11 mouse cellular contexts compared by ENCODE assay signal in the genomic region with DNA sequence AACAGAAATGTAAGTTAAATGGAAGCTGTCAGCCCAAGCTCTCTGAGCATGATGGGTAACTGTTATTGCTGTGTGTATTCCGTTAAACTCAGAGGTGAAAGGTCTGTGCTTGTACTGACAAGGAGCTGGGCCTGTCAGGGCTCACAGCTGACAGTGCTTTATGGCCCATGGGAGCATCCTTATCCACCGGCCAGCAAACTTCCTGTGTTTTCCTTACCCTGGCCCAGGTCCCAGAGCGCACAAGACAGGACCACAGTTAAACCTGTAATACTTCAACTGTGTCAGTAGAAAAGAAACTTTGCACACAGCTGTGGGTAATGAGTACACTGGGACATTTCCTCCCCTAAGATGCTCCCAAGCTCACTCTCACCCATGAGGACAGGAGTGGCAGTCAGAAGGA.
DNase-seq lines count a peak whose midpoint lies in the region; ATAC-seq and TF ChIP-seq lines count a peak whose summit lies in the region.
"Had no signal": no experiment of that assay in that cellular context is flagged by ENCODE, and none has a peak within 500 bp of the region (broad histone marks: within the 10 kb centered on the region; RNA-seq: fewer than 3 reads in every experiment).

No protein-coding gene starts in this region.

- H3K4me1 ChIP-seq in MEL (ENCODE audit: control insufficient read depth in 1 of 2, insufficient read depth in 2 of 2, low read length in 2 of 2) = no peaks in the 10 kb centered on the region
- peaks cover 13% of the 10 kb centered on the region for H3K4me1 ChIP-seq in heart, embryonic 16.5 days (ENCODE audit: control insufficient read depth, insufficient read depth, low read length)

- H3K36me3 ChIP-seq in MEL (ENCODE audit: control insufficient read depth in 1 of 2, insufficient read depth in 2 of 2, low read length in 2 of 2) = peaks cover 0 to 2% of the 10 kb centered on the region in 2 experiments; a peak in 1 of 4 replicates
- no peaks in the 10 kb centered on the region for H3K36me3 ChIP-seq in heart, embryonic 16.5 days (ENCODE audit: control insufficient read depth, insufficient read depth)

- H3K27me3 ChIP-seq in MEL (ENCODE audit: control insufficient read depth in 1 of 2, insufficient read depth in 2 of 2, low read length in 2 of 2) = no peaks in the 10 kb centered on the region
- H3K27me3 ChIP-seq in heart, embryonic 16.5 days (ENCODE audit: control insufficient read depth, insufficient read depth, low read length) = no peaks in the 10 kb centered on the region
- H3K27me3 ChIP-seq: forebrain, embryonic 13.5 days had no signal

- TF ChIP-seq RAD21 in MEL (IDR thresholded peaks at IDR 0.05; ENCODE audit: low read depth, low read length) = no peak

- no peak; the same call in 1 of the 2 replicates for ATAC-seq in heart, embryonic 16.5 days (replicated peaks; ENCODE audit: extremely low read depth, insufficient read depth, low FRiP score)
- ATAC-seq in CD4-positive, CD25-positive, alpha-beta regulatory T cell, adult 4 months = no peak
- ATAC-seq: forebrain, embryonic 13.5 days had no signal

- TF ChIP-seq POLR2A in MEL (IDR thresholded peaks at IDR 0.05; ENCODE audit: control insufficient read depth in 1 of 2, insufficient read depth in 1 of 2, low read depth in 1 of 2, low read length in 2 of 2, poor library complexity in 1 of 2) = no peak

- no peak overlapping the region for H3K4me3 ChIP-seq in MEL (ENCODE audit: control insufficient read depth in 1 of 2, insufficient read depth in 1 of 2, low read depth in 2 of 2, low read length in 2 of 2)
- H3K4me3 ChIP-seq in heart, embryonic 16.5 days (ENCODE audit: low read length) = no peak overlapping the region
- H3K4me3 ChIP-seq: forebrain, embryonic 13.5 days had no signal

- DNase-seq in adrenal gland, adult 8-10 months = peak; percentile 32
- no peak for DNase-seq in adrenal gland, postnatal 10 days
- peak; percentile 11 for DNase-seq in MEL (ENCODE audit: low read depth, low spot score)
- peak; percentile 72 to 84 for DNase-seq in kidney, postnatal 25 days
- DNase-seq in Muller cell, postnatal 12 days (ENCODE audit: inconsistent ontology term) = no peak
- DNase-seq in ovary, postnatal 36 days (ENCODE audit: low spot score) = no peak
- DNase-seq: cerebellum, adult 18-20 months had no signal

- H3K4me2 ChIP-seq in heart, embryonic 16.5 days (ENCODE audit: low read depth, low read length) = no peak overlapping the region
- H3K4me2 ChIP-seq: forebrain, embryonic 13.5 days; liver, embryonic 11.5 days had no signal

- WGBS in heart, embryonic 16.5 days = 45% methylated on average over 3 of the region's 3 CpGs

- no peak for TF ChIP-seq CTCF in MEL (IDR thresholded peaks at IDR 0.05 in 2 of 3, conservative IDR thresholded peaks at IDR 0.05 in 1 of 3; ENCODE audit: control insufficient read depth in 1 of 3, insufficient read depth in 1 of 3, low read depth in 2 of 3, low read length in 3 of 3, poor library complexity in 1 of 3, severe bottlenecking in 1 of 3)

- no peak for TF ChIP-seq EP300 in MEL (IDR thresholded peaks at IDR 0.05; ENCODE audit: low read depth in 1 of 2, low read length in 2 of 2)

- H3K9ac ChIP-seq in MEL (ENCODE audit: control insufficient read depth, low read depth, low read length, poor library complexity, severe bottlenecking) = no peak overlapping the region
- no peak overlapping the region for H3K9ac ChIP-seq in heart, embryonic 16.5 days (ENCODE audit: low read length)
- H3K9ac ChIP-seq: forebrain, embryonic 13.5 days had no signal

- no peaks in the 10 kb centered on the region for H3K79me2 ChIP-seq in MEL (ENCODE audit: control insufficient read depth, insufficient read depth, low read length, poor library complexity)

- H3K27ac ChIP-seq in MEL (ENCODE audit: control insufficient read depth, low read depth, low read length) = no peak overlapping the region
- peak overlapping the region; percentile 27; the same call in 1 of the 2 replicates for H3K27ac ChIP-seq in heart, embryonic 16.5 days (ENCODE audit: low read length)
- H3K27ac ChIP-seq: forebrain, embryonic 13.5 days had no signal

- H3K9me3 ChIP-seq in MEL (replicated peaks; ENCODE audit: insufficient read depth, low read length) = no peaks in the 10 kb centered on the region
- H3K9me3 ChIP-seq in heart, embryonic 16.5 days (replicated peaks; ENCODE audit: control insufficient read depth, low read length) = no peaks in the 10 kb centered on the region
- H3K9me3 ChIP-seq: forebrain, embryonic 13.5 days had no signal

TF ChIP-seq in MEL, 35 proteins besides CTCF, POLR2A, EP300 and RAD21:
- TF ChIP-seq USF2 (IDR thresholded peaks at IDR 0.05; ENCODE audit: borderline replicate concordance in 1 of 2, insufficient read depth in 1 of 2, low read depth in 1 of 2, low read length in 2 of 2) (no peak), MXI1 (IDR thresholded peaks at IDR 0.05; ENCODE audit: low read depth, low read length) (no peak), MYB (IDR thresholded peaks at IDR 0.05; ENCODE audit: low read depth, low read length) (no peak), MAFK (IDR thresholded peaks at IDR 0.05; ENCODE audit: borderline replicate concordance, low read depth, low read length) (no peak), SMC3 (IDR thresholded peaks at IDR 0.05; ENCODE audit: low read depth, low read length) (no peak), POLR2AphosphoS5 (IDR thresholded peaks at IDR 0.05; ENCODE audit: borderline replicate concordance, low read depth, low read length) (no peak)

Comparison
In these comparisons a context has a peak if more than half of its experiments do, and no peak if none do; other contexts are left out.
1. DNase-seq: peak in adrenal gland, adult 8-10 months (single experiment), MEL (single experiment) and kidney, postnatal 25 days (2 of 2); none in adrenal gland, postnatal 10 days (single experiment), Muller cell, postnatal 12 days (single experiment) and ovary, postnatal 36 days (single experiment).